Mouse (Mus musculus): ENCODE data around the gene Gpc5. TPM values are rescaled to one million over a fixed set of nuclear protein-coding genes. Genes with fewer than 3 reads are reported as not detected.
"Not testable (repeated sequence)": the region's sequence is repeated elsewhere in the genome, so short reads cannot be mapped to it uniquely, and the experiment has no call there.

Gpc5 gene
- polyA plus RNA-seq (2012; rRNA removed) = 0.36 and 0.67 TPM in 2 replicates

DNA sequence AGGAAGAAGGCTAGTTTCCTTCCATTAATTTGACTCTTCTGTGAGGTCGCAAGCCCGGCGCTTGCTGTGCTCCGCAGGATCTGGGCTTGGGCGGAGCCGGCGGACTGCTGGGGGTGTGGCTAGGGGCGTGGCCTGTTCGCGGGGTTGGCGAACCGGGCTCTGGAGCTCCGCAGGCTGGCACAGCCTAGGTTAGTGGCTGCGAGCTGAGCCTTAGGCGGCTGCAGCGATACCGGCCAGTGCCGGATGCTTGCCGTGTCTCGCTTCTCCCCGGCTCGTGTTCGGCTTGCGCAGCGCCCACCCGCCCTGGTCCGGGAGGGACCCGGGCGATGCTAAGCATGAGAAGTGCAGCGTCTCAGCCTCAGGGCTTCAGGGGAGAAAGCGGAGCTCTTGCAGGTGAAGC, at the start of gene Gpc5:
Gene Gpc5 (plus strand): TSS at position 135 of the 400 bp plus-strand sequence.
- DNase-seq (ENCODE audit: low read depth) = no peak

DNA sequence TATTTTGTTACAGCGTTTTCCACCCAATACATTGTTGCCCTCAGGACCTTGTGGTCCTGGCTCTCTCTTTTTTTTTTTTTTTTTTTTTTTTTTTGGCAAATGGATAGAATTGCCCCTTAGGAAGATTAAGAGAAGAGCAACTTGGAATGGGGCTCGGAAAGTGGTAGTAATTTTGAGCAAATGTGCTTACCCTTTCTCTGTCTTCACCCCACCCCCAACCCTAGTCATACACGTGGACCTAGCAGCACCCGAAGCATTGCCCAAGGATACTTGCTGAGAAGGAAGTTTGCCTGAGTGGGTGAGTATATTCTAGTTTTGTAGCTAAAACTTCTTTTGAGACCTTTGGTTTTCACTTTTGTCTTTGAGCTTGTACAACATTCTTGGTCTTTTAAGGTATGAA, 49.4 kb upstream of the Gpc5 start:
- no peak for DNase-seq (ENCODE audit: low read depth)

DNA sequence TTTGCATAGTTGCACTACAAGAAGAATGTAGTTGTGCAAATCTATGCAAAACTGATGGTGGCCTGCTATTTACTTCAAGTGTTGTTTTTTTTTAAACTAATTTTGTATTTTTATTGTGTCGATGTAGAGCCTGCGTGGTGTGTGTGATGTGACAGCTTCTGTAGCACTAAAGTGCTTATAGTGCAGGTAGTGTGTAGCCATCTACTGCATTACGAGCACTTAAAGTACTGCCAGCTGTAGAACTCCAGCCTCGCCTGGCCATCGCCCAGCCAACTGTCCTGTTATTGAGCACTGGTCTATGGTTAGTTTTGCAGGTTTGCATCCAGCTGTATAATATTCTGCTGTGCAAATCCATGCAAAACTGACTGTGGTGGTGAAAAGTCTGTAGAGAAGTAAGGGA, 48.0 kb upstream of the Gpc5 start:
- DNase-seq (ENCODE audit: low read depth) = no peak

DNA sequence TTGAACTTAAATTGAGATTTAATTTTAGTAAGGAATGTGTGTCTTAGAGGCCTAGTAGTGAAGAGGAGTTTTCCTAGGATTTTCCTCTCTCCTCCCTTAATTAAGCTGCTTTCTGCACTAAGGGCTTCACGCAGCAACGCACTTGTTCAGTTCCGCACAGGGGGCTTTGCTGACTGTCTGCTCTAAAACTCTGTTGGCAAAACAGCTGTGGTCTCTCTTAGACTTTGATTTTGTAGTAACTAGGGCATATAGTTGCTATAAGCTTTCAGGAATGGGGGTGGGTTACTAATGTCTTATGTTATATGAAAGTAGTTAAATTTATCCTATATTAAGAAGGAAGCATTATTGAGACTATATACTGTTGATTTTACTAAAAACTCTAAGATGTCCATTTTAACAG, 46.3 kb upstream of the Gpc5 start:
- no peak for DNase-seq (ENCODE audit: low read depth)

DNA sequence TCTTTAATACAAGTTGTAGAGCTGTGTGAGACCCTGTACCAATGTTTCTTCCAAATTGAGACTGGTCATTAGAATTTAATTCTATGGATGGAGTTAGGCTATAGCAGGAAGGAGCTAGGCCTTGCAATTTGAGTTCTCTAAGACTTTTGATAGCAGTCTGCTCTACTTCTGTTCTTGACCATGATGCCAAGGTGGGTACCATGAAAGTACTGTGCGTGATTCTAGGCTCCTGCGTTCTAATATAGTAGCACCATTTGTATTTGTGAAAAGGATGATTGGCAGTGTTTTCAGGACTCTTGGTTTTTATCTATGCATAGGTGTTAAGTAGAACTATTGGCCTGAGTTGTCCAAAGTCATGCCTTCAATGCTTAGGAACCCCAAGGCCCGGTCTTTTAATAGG, 44.7 kb upstream of the Gpc5 start:
- no peak for DNase-seq (ENCODE audit: low read depth)

DNA sequence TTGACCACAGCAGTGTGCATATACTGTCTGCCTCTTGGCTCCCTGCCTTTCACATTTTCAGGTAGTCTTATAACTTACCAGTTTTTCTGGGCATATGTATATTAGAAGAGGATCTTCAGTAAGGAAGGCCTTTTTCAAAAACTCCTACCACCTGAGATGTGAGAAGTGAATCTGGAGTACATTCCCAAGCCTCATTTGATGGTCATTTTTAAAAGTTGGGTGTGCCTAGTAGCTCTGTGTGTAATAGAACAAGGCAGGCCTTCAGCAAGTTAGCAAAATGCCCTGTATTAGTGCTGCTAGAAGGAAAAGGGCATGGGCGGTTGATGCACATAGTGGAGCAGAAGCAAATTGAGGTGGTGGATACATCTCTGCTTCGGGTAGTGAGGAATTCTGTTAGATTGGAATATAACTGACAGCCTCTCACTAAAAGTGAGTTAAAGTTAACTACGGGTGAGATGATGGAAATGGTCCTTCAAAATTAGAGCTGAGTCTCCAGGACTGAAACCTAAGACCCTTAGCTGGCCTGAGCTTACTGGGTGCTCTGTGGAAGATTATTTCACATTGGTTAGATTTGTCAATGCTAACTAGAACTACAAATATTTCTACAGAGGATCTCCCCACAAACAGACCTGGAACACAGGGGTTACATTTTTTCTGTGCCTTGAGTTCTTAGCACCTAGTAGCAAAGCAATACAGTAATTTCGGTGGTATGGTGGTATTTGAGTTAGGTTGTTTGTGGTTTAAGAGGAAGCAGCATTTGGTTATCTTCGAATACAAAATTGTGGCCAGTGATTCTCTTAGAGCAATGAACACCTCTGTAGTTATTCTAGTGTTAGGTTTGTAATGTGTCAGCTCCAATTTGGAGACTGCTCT, 43.8 kb upstream of the Gpc5 start:
- DNase-seq (ENCODE audit: low read depth) = no peak

DNA sequence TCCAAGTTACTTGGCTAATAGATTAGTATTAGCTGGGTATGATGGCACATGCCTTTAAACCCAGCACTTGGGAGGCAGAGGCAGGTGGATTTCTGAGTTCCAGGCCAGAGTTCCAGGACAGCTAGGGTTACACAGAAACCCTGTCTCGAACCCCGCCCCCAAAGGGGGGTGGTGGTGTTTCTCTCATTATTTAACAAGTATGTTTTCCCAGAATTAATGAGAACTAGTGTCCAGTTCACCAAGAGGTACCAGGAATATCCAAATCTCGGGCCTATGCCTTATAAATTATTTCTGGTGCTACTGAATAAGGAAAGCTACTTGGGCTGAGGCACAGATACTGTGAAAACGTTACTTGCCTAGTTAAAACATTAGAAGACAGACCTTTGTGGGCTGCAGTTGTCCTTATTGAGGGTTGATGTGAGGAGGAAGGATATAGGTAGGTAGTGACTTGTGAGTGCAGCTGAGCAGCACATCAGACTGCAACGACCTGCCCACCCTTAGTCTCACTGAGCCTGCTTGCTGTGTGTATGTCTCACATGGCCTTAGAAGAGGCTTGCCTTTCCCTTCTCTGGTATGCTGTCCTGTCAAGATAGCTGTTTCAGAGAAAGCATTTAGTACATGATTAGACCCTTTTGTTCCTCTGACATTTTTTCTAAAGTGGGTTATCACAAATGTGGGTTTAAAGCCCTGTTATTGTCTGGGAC, 43.0 kb upstream of the Gpc5 start:
- DNase-seq (ENCODE audit: low read depth) = no peak

DNA sequence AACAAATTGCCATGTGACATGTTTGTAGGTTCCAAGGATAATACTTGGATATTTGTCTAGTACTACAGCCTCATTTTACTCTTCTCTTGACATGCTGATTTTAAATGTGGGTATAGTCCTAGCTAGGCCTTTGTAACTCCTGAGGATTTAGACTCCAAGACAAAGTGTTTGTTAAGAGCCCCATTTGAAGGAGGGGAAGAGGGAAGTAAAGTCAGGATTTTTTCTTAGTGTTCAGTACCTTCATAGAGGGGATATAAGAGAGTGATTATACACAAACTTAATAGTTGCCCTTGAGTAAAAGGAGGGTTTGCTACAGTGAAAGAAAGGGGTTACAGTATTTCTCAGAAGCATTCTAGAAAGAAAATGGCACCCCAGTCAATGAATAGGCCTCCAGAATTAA, 42.2 kb upstream of the Gpc5 start:
- no peak for DNase-seq (ENCODE audit: low read depth)

DNA sequence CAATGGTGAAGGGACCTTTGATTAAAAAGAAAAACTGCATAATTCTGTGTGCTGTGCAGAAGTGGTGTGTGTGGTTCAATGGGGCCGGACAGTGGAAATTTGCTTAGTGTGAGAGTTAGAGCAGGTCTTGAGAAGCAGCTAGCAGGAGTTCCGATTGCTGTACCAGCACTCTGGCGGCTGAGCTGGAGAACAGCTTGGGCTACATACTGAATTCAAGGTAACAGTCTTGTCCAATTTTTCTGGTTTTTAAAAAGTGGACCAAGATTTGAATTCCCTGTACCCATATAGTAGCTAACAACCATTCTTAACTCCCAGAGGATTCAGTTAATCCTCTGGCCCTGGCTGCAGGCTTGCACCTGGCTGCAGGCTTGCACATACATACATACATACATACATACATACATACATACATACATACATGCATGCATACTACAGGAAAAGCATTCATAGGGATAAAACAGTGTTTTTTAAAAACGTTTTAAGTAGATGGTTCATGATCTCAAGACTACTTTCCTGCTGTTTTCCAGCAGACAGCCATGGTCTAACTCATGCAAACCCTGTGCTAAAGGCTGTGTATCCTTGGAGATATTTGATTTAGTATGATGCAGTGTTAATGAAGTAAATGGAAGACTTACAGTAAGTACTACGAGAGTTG, 40.8 kb upstream of the Gpc5 start:
- DNase-seq (ENCODE audit: low read depth) = no peak

DNA sequence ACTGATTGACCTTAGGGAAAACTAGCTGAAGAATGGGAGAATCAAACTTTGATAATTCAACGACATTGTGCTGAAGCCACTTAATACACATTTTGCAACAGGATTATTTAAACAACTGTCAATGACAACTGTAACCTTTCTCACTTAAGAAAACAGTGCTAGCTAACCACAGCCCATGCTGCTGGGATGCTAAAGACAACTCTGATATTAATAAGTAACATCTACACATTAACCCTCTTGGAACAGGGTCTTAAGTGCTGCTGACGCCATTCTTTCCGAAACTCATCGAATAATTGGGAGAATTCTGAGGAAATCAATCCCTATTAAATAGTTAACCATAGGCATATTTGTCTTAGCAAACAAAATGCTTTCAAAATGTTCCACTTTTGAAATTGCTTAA, 39.6 kb upstream of the Gpc5 start:
- DNase-seq (ENCODE audit: low read depth) = no peak

DNA sequence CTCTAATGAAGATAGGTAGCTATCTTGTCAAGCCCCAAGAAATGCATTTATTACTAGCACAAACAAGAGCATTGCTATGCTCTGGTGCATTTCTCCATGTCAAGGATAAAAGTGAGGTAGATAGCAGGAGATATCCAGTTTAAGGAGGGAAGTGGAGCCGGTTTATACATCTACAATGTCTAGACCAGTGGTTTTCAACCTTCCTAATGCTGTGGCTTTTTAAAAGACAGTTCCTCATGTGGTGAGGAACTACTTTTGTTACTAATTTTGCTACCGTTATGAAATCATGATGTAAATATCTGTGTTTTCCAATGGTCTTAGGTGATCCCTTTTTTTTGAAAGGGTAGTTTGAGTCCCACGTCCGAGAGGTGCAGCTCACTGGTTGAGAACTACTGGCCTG, 37.8 kb upstream of the Gpc5 start:
- no peak for DNase-seq (ENCODE audit: low read depth)

DNA sequence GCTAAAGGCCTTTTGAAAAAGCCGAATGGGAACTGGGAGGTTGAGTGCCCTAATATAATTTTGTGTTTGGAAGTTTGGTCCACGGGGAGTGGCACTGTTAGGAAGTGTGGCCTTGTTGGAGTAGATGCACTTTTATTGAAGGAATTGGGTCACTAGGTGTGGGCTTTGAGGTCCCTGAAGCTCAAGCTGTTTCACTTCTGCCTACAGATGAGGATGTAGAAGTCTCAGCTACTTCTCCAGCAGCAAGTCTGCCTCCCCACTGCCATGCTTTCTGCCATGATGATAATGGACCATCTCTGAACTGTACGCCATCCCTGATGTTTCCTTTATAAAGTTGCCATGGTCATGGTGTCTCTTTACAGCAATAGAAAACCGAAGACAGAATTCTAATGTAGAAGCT, 34.5 kb upstream of the Gpc5 start:
- DNase-seq (ENCODE audit: low read depth) = no peak

DNA sequence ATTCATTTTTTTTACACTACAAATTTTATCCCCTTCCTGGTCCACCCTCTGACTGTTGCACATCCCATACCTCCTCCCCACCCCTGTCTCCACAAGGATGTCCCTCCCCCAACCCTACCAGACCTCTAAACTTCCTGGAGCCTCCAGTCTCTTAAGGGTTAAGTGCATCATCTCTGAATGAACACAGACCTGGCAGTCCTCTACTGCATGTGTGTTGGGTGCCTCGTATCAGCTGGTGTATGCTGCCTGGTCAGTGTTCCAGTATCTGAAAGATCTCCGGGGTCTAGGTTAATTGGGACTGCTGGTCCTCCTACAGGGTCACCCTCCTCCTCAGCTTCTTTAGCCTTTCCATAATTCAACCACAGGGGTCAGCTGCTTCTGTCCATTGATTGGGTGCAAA, 25.9 kb upstream of the Gpc5 start:
- not testable (repeated sequence) for DNase-seq (ENCODE audit: low read depth)

DNA sequence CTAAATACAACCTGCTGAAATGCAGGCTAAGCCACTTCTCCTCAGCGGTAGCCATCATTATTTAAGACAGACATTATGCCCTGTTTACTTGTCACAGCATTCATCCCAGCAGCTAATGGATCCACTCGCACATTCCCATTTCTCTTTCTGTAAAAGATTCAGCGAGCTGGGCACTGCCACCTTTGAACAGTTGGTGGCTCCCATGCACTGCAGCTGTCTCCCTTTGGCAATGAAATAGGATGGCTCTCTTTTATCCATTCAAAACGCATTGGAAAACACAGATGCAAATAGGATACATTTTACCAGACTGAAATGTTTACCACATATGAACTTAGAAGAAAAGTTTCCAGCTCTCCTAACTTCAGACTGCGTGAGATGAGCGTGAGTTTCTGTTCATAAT, 21.5 kb upstream of the Gpc5 start:
- DNase-seq (ENCODE audit: low read depth) = no peak

DNA sequence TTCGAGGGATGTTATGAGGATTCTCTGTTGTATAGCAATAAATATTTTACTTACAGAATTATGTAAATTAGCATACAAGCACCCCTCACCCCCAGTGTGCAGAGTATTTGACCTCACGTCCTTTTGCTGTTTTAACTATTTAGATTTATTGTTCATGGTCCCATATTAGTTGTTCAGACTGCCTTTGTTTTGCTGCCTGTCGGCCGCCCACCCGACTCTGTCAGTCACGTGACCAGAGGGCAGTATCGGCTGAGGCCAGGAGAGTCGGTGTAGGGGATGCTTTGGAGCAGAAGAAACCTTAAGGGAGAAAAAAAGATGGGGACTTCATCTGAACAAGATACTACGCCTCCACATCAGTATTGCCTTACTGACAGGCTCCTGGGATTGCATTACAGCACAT, 14.7 kb upstream of the Gpc5 start:
- no peak for DNase-seq (ENCODE audit: low read depth)

DNA sequence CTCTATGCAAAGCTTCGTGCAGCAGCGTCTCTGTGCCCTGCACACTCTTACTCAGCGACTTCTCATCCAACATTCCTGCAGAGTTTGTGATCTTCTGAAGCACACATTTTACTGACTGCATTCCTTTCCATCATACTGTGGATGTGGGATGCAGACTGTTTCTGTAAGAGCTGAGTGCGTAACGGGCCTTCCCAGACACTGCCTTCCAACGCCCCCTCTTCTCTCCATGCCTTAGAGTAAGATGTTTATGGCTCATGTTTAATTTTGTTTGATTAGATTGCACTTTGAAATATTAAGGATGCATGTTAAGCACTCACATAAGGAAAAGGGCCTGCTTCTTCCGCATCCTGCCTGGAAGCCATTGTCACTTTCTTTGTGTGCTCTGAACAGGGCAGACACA, 14.0 kb upstream of the Gpc5 start:
- DNase-seq (ENCODE audit: low read depth) = no peak

DNA sequence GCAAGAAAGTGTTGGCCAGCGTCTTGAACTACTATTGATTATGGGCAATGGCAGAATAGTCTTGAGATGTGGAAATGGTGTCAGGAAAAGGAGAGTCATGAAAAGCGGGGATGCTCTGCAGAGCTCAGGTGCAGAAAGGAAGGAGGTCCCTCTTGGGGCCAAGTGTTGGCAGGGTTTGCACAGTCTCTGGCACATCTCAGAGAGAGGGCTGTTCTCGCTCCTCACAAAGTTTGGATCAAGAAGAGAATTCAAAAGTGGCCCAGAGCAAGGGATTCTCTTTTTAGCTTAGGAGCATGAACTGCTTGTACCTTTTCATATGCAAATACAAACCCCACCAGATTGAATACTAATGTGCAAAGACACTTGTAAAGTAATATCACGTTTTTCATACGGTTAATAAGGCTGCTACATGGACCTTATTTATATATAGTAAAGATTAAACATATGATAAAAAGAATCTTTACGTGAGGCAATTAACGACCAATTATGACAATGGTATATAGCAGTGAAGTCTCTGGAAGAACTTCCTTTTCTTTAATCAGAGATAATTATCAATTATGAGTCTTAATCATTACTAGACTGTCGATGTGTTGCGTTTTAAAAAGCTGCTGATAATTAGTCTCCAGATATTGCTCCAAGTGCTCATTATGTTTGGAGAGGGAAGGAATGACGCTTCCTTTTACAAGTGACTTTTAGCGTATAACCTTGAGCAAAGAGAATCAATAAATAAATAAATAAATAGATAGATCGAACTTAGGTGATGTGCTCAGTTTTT, 10.1 kb upstream of the Gpc5 start:
- no peak for DNase-seq (ENCODE audit: low read depth)

DNA sequence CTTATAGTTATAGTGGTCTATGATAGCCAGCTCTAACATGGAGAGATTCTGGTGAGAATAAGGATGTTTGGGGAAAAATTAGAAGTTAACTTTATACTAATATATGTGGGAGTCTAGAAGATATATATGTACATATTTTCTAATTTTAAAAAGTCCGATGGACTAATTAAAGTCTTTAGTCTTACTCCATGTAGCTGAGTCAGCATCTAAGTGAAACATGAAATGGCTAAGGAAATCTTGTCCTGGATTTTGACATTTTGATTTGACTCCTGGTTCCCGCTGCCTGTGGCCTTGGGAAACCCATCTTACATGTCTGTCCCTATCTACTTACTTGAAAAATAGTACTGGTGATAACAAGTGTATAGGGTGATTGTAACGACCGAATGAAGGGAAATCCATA, 1.5 kb upstream of the Gpc5 start:
- no peak for DNase-seq (ENCODE audit: low read depth)

DNA sequence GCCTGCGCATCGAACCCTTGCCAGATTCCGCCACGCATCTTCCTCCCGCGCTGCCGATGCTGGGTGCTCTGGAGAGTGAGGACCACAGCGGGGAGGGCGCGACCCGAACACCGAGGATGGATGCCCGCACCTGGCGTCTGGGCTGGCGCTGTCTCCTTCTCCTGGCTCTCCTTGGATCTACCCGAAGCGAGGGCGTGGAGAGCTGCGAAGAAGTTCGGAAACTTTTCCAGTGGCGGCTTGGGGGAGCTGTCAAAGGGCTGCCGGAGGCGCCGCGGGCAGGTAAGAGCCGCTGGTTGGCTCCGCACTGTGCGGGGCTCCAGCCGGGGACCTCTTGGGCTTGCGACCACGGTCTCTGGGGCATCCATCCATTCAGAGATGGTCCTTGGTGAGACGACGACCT, 495 bp downstream of the Gpc5 start:
- no peak for DNase-seq (ENCODE audit: low read depth)

DNA sequence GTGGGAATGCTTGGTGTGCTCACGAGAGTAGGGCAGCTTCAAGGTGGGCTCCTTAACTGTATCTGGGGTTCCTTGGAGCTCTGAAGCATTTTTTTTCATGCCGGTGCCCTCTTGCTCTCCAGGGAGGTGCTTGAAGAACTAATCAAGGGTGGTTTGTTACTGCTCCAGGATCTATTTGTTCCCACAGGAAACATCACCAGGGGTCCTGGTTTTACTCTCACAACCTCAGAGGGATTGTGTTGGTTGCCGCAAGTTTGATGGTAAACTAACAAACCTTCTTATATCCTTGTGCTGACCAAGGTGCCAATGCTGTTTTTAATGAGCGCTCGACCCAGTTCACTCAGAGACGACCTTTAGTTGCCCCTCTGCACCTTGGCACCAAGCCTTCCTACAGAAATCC, 937 bp downstream of the Gpc5 start:
- no peak for DNase-seq (ENCODE audit: low read depth)

DNA sequence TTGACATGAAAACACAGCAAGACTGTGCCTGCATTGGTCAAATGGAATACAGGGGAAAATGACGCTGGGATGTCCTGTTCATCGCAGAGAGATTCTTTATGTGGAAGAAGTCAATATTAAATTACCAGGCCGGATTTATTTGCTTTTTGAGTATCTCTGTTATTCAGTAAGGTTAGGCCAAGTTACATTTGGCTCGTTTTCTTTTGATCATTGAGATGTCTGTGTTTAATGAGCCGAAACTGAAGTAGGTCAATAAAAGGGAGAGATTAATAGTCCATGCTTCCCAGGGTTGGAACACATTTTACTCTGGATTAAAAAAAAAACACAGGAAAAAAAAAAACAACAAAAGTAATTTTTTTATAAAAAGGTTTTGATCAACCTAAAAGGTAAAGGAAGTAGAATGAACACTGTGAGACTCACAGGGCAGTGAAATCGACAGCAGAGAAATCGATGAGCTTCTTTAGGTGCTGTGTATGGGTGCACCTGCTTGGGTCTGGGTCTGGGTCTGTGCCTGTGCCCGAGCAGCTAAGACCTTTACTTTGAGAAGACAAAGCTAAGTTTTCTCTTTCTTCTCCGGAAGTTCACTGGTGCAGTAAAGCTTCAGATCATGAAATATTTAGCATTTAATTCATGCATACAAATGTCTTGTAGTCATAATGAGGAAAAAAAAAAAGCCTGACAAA, 8.7 kb downstream of the Gpc5 start:
- DNase-seq (ENCODE audit: low read depth) = no peak

DNA sequence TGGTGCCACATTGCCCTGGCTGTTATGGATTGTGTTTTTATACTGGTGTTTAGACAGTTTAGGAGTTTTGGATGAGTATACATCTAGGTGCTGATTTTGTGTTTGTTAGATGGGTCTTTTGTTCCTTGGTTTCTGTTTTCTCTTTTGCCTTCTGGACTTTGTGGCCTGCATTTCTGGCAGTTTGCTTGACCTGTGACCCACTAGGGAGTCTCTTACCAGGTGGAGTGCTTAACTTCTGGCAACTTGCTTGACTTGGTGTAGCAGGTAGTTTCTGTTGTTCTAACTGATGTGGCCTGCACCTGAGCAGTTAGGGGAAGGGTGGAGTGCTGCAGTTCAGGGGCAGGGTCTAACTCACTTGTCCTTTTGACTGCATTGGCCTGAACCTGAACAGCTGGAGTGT, 14.3 kb downstream of the Gpc5 start:
- DNase-seq (ENCODE audit: low read depth) = no peak
